Mouse (Mus musculus): Measurements from ENCODE around the gene Olfr1231. TPM values are rescaled to one million over a fixed set of nuclear protein-coding genes. Genes with fewer than 3 reads are reported as not detected.

The Olfr1231 gene
- polyA plus RNA-seq (2014; fragmentation: Illumina TruSeq; extraction: RNeasy Lipid Tissue Mini Kit (QIAGEN cat#74804); ENCODE audit: low replicate concordance), result not detected

DNA sequence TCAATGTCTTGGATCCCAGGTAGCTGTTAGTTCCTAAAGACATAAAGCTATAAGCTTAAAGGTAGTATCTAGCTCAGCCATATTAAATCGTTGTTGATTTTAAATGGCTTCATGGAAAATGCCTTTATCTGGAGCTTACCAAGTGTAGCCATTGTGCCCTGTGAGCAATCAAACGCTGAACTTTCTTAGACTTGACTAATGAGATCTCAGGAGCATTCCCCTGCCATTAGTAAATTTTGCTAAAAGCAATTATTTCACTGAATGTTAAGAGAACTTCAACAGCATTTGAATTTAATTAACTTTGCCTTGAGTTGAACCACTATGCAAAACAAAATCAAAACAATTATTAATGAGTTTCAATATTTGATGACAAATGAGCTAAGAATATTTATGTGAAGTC is at the start of gene Olfr1231:
TSS of gene Olfr1231 (minus strand) at position 101 of the 400 bp plus-strand sequence.

DNA sequence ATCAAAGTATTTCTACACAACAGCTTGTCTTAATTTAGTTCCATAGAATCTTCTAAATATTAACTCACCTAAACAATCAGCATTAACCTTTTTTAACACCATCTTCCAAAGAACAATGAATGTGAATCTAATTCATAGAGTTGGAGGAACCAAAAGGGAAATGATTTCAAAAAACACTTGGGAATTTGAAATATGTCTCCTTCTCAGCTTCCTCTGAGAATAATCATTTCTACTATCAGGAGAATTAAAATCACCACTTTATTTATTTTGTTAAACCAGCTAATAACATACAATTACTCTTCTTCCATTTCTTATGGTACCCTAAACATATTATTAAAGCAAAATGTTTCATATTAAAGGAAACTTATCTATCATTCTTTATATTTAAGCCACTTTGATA is 35.4 kb upstream of the Olfr1231 start, which contains the start of gene Olfr1233:
TSS of gene Olfr1233 (minus strand) at position 101 of the 400 bp plus-strand sequence.

DNA sequence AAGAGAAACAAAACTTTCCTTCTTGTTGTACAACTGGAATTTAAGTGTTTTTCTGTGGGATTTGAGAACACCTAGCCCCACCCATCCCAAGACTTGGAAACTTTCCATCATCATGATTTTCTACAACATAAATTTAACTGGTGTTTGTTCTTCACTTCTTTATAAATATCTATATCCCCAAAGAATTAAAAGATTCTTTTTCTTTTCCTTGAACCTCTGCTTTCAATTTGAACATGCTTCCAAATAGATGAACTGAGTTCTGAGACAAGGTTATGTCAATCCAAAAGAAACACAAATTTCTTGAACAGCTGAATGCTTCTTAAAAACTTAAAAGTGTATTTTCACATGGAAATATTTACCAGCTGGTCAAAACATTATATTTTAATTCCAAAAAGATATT is 22.7 kb upstream of the Olfr1231 start, which contains the start of gene Olfr1232:
TSS of gene Olfr1232 (minus strand) at position 101 of the 400 bp plus-strand sequence.

DNA sequence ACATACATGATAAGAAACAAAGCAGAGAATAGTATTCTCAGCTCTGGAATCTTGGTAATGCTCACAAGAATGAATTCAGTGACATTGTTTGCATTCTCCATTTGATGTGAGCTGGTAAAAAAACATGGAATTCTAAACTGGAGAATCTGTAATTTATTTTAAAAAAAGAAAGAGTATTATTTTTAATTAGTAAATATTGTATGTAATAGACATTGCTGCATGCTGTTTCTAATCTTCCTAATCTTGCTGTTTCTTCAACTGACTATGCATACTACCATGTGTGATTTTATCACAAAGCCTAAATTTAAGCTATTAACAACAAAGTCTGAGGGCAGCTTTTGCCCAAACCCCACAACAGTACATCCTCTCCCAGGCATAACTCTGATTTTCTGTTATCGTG is 9.7 kb downstream of the Olfr1231 start, which contains the start of gene Olfr1230:
TSS of gene Olfr1230 (minus strand) at position 101 of the 400 bp plus-strand sequence.

DNA sequence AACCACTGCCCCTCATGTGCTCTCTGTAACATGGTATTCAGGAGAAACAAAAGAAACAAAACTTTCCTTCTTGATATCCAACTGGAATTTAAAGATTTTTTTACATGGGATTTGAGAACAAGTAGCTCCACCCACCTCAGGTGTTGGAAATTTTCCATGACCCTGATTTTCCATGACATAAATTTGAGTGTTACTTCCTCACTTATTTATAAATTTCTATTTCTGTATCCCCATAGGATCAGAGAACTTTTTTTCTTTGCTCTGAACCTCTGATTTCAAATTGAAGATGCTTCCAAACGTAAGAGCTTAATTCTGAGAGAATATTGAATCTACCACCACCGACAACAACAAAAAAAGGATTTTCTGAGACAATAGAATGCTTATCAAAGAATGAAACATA is 19.0 kb downstream of the Olfr1231 start, which contains the start of gene Olfr1229:
TSS of gene Olfr1229 (minus strand) at position 101 of the 400 bp plus-strand sequence.

DNA sequence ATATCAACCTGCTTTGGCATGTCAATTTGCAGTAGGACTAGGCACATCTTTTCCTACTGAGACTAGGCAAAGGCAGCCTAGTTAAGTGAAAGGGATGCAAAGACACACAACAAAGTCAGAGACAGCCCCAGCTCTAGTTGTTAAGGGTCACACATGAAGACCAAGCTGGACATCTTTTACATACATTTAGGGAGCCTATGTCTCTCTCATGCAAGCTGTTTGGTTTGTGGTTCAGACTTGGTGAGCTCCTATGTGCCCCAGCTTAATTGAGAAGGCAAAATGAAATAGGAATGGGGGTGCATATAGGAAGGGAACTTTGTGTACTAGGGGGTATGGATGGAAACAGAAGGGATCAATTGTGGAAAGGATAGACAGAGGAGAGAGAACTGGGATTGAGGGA is 52.9 kb downstream of the Olfr1231 start, which contains the start of gene Olfr1228:
TSS of gene Olfr1228 (minus strand) at position 101 of the 400 bp plus-strand sequence.

Other genes with a start within 250 kb of the Olfr1231 start
- gene Olfr1218, start 245.9 kb downstream of the Olfr1231 start, polyA plus RNA-seq (2014; fragmentation: Illumina TruSeq; extraction: RNeasy Lipid Tissue Mini Kit (QIAGEN cat#74804); ENCODE audit: low replicate concordance), result not detected
- gene Olfr1219, start 223.6 kb downstream of the Olfr1231 start, polyA plus RNA-seq (2014; fragmentation: Illumina TruSeq; extraction: RNeasy Lipid Tissue Mini Kit (QIAGEN cat#74804); ENCODE audit: low replicate concordance), result not detected
- gene Olfr1220, start 200.2 kb downstream of the Olfr1231 start, polyA plus RNA-seq (2014; fragmentation: Illumina TruSeq; extraction: RNeasy Lipid Tissue Mini Kit (QIAGEN cat#74804); ENCODE audit: low replicate concordance), result not detected
- gene Olfr1221, start 189.8 kb downstream of the Olfr1231 start, polyA plus RNA-seq (2014; fragmentation: Illumina TruSeq; extraction: RNeasy Lipid Tissue Mini Kit (QIAGEN cat#74804); ENCODE audit: low replicate concordance), result not detected
- not detected for gene Olfr1222, start 174.0 kb downstream of the Olfr1231 start, polyA plus RNA-seq (2014; fragmentation: Illumina TruSeq; extraction: RNeasy Lipid Tissue Mini Kit (QIAGEN cat#74804); ENCODE audit: low replicate concordance)
- not detected for gene Olfr1223, start 155.5 kb downstream of the Olfr1231 start, polyA plus RNA-seq (2014; fragmentation: Illumina TruSeq; extraction: RNeasy Lipid Tissue Mini Kit (QIAGEN cat#74804); ENCODE audit: low replicate concordance)
- gene Olfr1224-ps1, start 143.0 kb downstream of the Olfr1231 start, polyA plus RNA-seq (2014; fragmentation: Illumina TruSeq; extraction: RNeasy Lipid Tissue Mini Kit (QIAGEN cat#74804); ENCODE audit: low replicate concordance), result not detected
- not detected for gene Olfr1225, start 132.4 kb downstream of the Olfr1231 start, polyA plus RNA-seq (2014; fragmentation: Illumina TruSeq; extraction: RNeasy Lipid Tissue Mini Kit (QIAGEN cat#74804); ENCODE audit: low replicate concordance)
- not detected for gene Olfr1226, start 107.0 kb downstream of the Olfr1231 start, polyA plus RNA-seq (2014; fragmentation: Illumina TruSeq; extraction: RNeasy Lipid Tissue Mini Kit (QIAGEN cat#74804); ENCODE audit: low replicate concordance)
- gene Olfr1228, start 53.0 kb downstream of the Olfr1231 start, polyA plus RNA-seq (2014; fragmentation: Illumina TruSeq; extraction: RNeasy Lipid Tissue Mini Kit (QIAGEN cat#74804); ENCODE audit: low replicate concordance), result not detected
- not detected for gene Olfr1229, start 19.1 kb downstream of the Olfr1231 start, polyA plus RNA-seq (2014; fragmentation: Illumina TruSeq; extraction: RNeasy Lipid Tissue Mini Kit (QIAGEN cat#74804); ENCODE audit: low replicate concordance)
- not detected for gene Olfr1230, start 9.8 kb downstream of the Olfr1231 start, polyA plus RNA-seq (2014; fragmentation: Illumina TruSeq; extraction: RNeasy Lipid Tissue Mini Kit (QIAGEN cat#74804); ENCODE audit: low replicate concordance)
- not detected for gene Olfr1232, start 22.6 kb upstream of the Olfr1231 start, polyA plus RNA-seq (2014; fragmentation: Illumina TruSeq; extraction: RNeasy Lipid Tissue Mini Kit (QIAGEN cat#74804); ENCODE audit: low replicate concordance)
- not detected for gene Olfr1233, start 35.3 kb upstream of the Olfr1231 start, polyA plus RNA-seq (2014; fragmentation: Illumina TruSeq; extraction: RNeasy Lipid Tissue Mini Kit (QIAGEN cat#74804); ENCODE audit: low replicate concordance)
- not detected for gene Olfr1234, start 57.8 kb upstream of the Olfr1231 start, polyA plus RNA-seq (2014; fragmentation: Illumina TruSeq; extraction: RNeasy Lipid Tissue Mini Kit (QIAGEN cat#74804); ENCODE audit: low replicate concordance)
- not detected for gene Olfr1238, start 102.6 kb upstream of the Olfr1231 start, polyA plus RNA-seq (2014; fragmentation: Illumina TruSeq; extraction: RNeasy Lipid Tissue Mini Kit (QIAGEN cat#74804); ENCODE audit: low replicate concordance)
- not detected for gene Olfr1239, start 113.3 kb upstream of the Olfr1231 start, polyA plus RNA-seq (2014; fragmentation: Illumina TruSeq; extraction: RNeasy Lipid Tissue Mini Kit (QIAGEN cat#74804); ENCODE audit: low replicate concordance)
- gene Olfr1240, start 135.9 kb upstream of the Olfr1231 start, polyA plus RNA-seq (2014; fragmentation: Illumina TruSeq; extraction: RNeasy Lipid Tissue Mini Kit (QIAGEN cat#74804); ENCODE audit: low replicate concordance), result not detected
- gene Olfr1241, start 180.1 kb upstream of the Olfr1231 start, polyA plus RNA-seq (2014; fragmentation: Illumina TruSeq; extraction: RNeasy Lipid Tissue Mini Kit (QIAGEN cat#74804); ENCODE audit: low replicate concordance), result not detected
- gene Olfr1242, start 191.3 kb upstream of the Olfr1231 start, polyA plus RNA-seq (2014; fragmentation: Illumina TruSeq; extraction: RNeasy Lipid Tissue Mini Kit (QIAGEN cat#74804); ENCODE audit: low replicate concordance), result not detected
- gene Olfr1243, start 224.4 kb upstream of the Olfr1231 start, polyA plus RNA-seq (2014; fragmentation: Illumina TruSeq; extraction: RNeasy Lipid Tissue Mini Kit (QIAGEN cat#74804); ENCODE audit: low replicate concordance), result not detected

Data from small intestine, adult 10 weeks (tissue).